In genomic region chr1:163251766-163252165, GRCm38 (mm10) we compare ENCODE assay signal across 17 mouse cellular contexts.
DNase-seq lines count a peak whose midpoint lies in the region; ATAC-seq lines count a peak whose summit lies in the region.
"Had no signal": no experiment of that assay in that cellular context is flagged by ENCODE, and none has a peak within 500 bp of the region (broad histone marks: within the 10 kb centered on the region; RNA-seq: fewer than 3 reads in every experiment).

No protein-coding gene starts in this region.

- no peak overlapping the region for H3K4me2 ChIP-seq in forebrain, embryonic 14.5 days (ENCODE audit: low read length)
- H3K4me2 ChIP-seq in forebrain, embryonic 11.5 days (ENCODE audit: low read depth, low read length, severe bottlenecking) = no peak overlapping the region
- H3K4me2 ChIP-seq in limb, embryonic 13.5 days (replicated peaks) = no peak overlapping the region
- H3K4me2 ChIP-seq: hindbrain, embryonic 15.5 days had no signal

- H3K4me1 ChIP-seq in forebrain, embryonic 14.5 days (ENCODE audit: control insufficient read depth, insufficient read depth, low read length) = no peaks in the 10 kb centered on the region
- no peaks in the 10 kb centered on the region for H3K4me1 ChIP-seq in forebrain, embryonic 11.5 days (replicated peaks; ENCODE audit: control insufficient read depth, insufficient read depth, low read length)
- H3K4me1 ChIP-seq in limb, embryonic 13.5 days = peaks cover 8% of the 10 kb centered on the region
- H3K4me1 ChIP-seq: hindbrain, embryonic 15.5 days had no signal

- H3K27me3 ChIP-seq in forebrain, embryonic 14.5 days (replicated peaks; ENCODE audit: control insufficient read depth, insufficient read depth, low read length) = no peaks in the 10 kb centered on the region
- no peaks in the 10 kb centered on the region for H3K27me3 ChIP-seq in forebrain, embryonic 11.5 days (ENCODE audit: control insufficient read depth, insufficient read depth, low read length)
- no peaks in the 10 kb centered on the region for H3K27me3 ChIP-seq in limb, embryonic 13.5 days
- H3K27me3 ChIP-seq: hindbrain, embryonic 15.5 days had no signal

- no peak for ATAC-seq in forebrain, embryonic 14.5 days
- ATAC-seq in forebrain, embryonic 11.5 days (replicated peaks; ENCODE audit: low FRiP score) = no peak
- no peak for ATAC-seq in limb, embryonic 13.5 days (ENCODE audit: low FRiP score, low read depth)

- no peak overlapping the region for H3K4me3 ChIP-seq in forebrain, embryonic 14.5 days (ENCODE audit: low read depth, low read length)
- no peak overlapping the region for H3K4me3 ChIP-seq in forebrain, embryonic 11.5 days (ENCODE audit: low read depth, low read length)
- H3K4me3 ChIP-seq in limb, embryonic 13.5 days = no peak overlapping the region
- H3K4me3 ChIP-seq: erythroblast, embryonic 14.5 days; hindbrain, embryonic 15.5 days had no signal

- no peaks in the 10 kb centered on the region for H3K9me3 ChIP-seq in forebrain, embryonic 14.5 days (replicated peaks; ENCODE audit: control insufficient read depth, low read length)
- no peaks in the 10 kb centered on the region for H3K9me3 ChIP-seq in forebrain, embryonic 11.5 days (ENCODE audit: control insufficient read depth, low read length)
- H3K9me3 ChIP-seq in limb, embryonic 13.5 days = no peaks in the 10 kb centered on the region
- H3K9me3 ChIP-seq: G1E; hindbrain, embryonic 15.5 days had no signal

- H3K9ac ChIP-seq in forebrain, embryonic 14.5 days (ENCODE audit: low read length) = no peak overlapping the region
- H3K9ac ChIP-seq in forebrain, embryonic 11.5 days (ENCODE audit: low read length) = no peak overlapping the region
- no peak overlapping the region for H3K9ac ChIP-seq in limb, embryonic 13.5 days
- H3K9ac ChIP-seq: hindbrain, embryonic 15.5 days had no signal

- WGBS in forebrain, embryonic 14.5 days = 92% methylated on average over 1 of the region's 1 CpGs
- WGBS in forebrain, embryonic 11.5 days = 79% methylated on average over 1 of the region's 1 CpGs
- 33% methylated on average over 1 of the region's 1 CpGs for WGBS in limb, embryonic 13.5 days

- peak; percentile 34 for DNase-seq in forebrain, embryonic 14.5 days (ENCODE audit: low spot score)
- DNase-seq in forebrain, embryonic 11.5 days (ENCODE audit: low spot score) = no peak
- peak; percentile 9 for DNase-seq in layer of hippocampus, adult 11-12 months (ENCODE audit: low spot score)
- DNase-seq in layer of hippocampus, adult 8-10 months (ENCODE audit: low spot score in 2 of 2) = no peak
- peak; percentile 89 for DNase-seq in NIH3T3 (ENCODE audit: low read depth)
- no peak for DNase-seq in lung, postnatal 10 days
- DNase-seq in thymus, postnatal 25 days = no peak
- DNase-seq: adrenal gland, postnatal 36 days; kidney, adult 2 months; liver; lung, adult 2 months; midbrain, embryonic 14.5 days had no signal

- no peak overlapping the region for H3K27ac ChIP-seq in forebrain, embryonic 14.5 days (ENCODE audit: low read depth, low read length)
- H3K27ac ChIP-seq in forebrain, embryonic 11.5 days (ENCODE audit: low read depth, low read length) = no peak overlapping the region
- H3K27ac ChIP-seq in limb, embryonic 13.5 days = peak overlapping the region; percentile 52; the same call in 1 of the 2 replicates
- H3K27ac ChIP-seq: hindbrain, embryonic 15.5 days; macrophage had no signal

- 0 out of 2 replicates have a peak, but pooled peaks cover 3% of the 10 kb centered on the region for H3K36me3 ChIP-seq in forebrain, embryonic 14.5 days (ENCODE audit: control insufficient read depth, insufficient read depth, low read length)
- no peaks in the 10 kb centered on the region for H3K36me3 ChIP-seq in forebrain, embryonic 11.5 days (ENCODE audit: control insufficient read depth, insufficient read depth, low read length)
- peaks cover 72% of the 10 kb centered on the region for H3K36me3 ChIP-seq in limb, embryonic 13.5 days
- H3K36me3 ChIP-seq: G1E; hindbrain, embryonic 15.5 days had no signal

Comparison
In these comparisons a context has a peak if more than half of its experiments do, and no peak if none do; other contexts are left out.
1. DNase-seq: peak in forebrain, embryonic 14.5 days (single experiment), layer of hippocampus, adult 11-12 months (single experiment) and NIH3T3 (single experiment); none in forebrain, embryonic 11.5 days (single experiment), layer of hippocampus, adult 8-10 months (0 of 2), lung, postnatal 10 days (single experiment) and thymus, postnatal 25 days (single experiment).